Mouse (Mus musculus): ENCODE measurements around the gene Krt75. TPM values are rescaled to one million over a fixed set of nuclear protein-coding genes. Genes with fewer than 3 reads are reported as not detected.
"Not testable (repeated sequence)": the region's sequence is repeated elsewhere in the genome, so short reads cannot be mapped to it uniquely, and the experiment has no call there.

Gene Krt75
- polyA plus RNA-seq, 1 experiment from 2014 or later = 0.52 TPM

DNA sequence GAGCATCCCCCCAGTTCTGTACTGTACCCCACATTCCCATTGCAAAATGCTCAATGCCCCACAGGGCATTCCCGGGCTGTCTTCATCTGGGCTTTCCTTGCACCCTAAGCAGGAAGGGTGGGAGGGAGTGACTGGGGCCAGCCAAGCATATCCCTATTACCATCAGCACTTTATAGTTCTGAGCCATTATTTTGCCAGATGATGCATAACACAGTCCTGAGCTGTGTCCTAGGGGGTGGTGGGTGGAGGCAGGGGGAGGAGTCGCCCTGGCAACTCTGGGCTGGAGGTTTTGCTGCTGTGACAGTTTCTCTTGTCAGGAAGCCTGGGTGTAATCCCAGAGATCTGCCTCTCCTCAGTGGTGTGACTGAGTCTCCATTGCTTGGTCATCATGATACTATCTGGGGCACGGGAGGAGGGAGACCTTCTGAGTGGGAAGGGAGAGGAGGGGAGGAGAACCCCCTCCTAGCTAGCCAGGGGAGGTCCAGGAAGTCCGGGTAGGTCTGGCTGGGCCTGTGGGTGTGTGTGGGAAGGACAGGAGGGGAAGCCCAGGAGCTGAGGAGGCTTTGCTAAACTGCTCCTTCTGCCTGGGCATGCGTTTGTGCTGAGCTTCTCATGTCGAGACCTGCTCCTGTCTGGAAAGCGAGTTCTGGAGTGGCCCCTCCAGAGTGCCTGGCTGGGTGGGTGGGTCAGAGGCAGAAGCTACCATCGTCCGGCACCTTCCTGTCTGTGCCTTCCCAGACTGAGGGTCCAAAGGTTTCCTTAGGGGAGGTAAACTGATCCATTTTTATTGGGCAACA is 37.5 kb downstream of the Krt75 start:
- WGBS = 54% methylated on average over 9 of the region's 9 CpGs

DNA sequence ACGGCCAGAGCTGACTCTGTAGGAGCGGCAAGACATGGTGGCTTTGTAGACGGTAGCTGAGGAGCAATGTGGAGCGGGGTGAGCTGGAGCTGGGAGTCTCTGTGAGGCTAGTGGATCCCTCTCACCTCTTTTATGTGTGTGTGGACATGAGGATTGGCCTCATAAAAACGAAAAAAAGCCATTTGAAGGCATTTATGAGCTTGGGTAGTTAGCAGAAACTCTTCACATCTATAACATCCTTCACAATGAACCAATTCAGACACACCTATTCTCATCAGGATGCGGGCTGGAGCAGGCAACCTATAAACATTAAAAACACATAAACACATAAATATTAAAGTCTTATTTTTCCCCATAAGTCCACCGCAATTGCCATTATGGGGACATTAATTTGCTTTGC is 41.0 kb downstream of the Krt75 start, which contains the start of gene Krt84:
Gene Krt84, minus strand, starts transcription at position 101 of the 400 bp plus-strand sequence.
- 81% methylated on average over 7 of the region's 7 CpGs for WGBS
- no peak for ATAC-seq (ENCODE audit: insufficient number of reproducible peaks, insufficient read depth, low FRiP score, low read depth)

More for the DNA sequence above, 37.5 kb downstream of the Krt75 start:
- Histone ChIP-seq H3K27ac (ENCODE audit: low read length) (no peak overlapping the region; the same call in 1 of the 2 replicates), H3K36me3 (ENCODE audit: control insufficient read depth, insufficient read depth, low read length) (no peaks in the 10 kb centered on the region), H3K9ac (replicated peaks; ENCODE audit: low read depth, low read length) (no peak overlapping the region), H3K9me3 (ENCODE audit: control insufficient read depth, low read depth, low read length) (no peaks in the 10 kb centered on the region), H3K4me1 (ENCODE audit: control insufficient read depth, insufficient read depth, low read length) (peaks cover 13% of the 10 kb centered on the region; the same call in 1 of the 2 replicates), H3K27me3 (ENCODE audit: control insufficient read depth, insufficient read depth, low read length) (no peaks in the 10 kb centered on the region), H3K4me3 (ENCODE audit: low read depth, low read length) (no peak overlapping the region), H3K4me2 (replicated peaks; ENCODE audit: low read depth, low read length) (no peak overlapping the region)
- no peak for ATAC-seq (ENCODE audit: insufficient number of reproducible peaks, insufficient read depth, low FRiP score, low read depth)

GRCm38 (mm10) chr15:101522556-101523232 is 51.0 kb downstream of the Krt75 start:
- H3K9ac ChIP-seq (replicated peaks; ENCODE audit: low read depth, low read length) = no peak overlapping the region
- no peaks in the 10 kb centered on the region for H3K4me1 ChIP-seq (ENCODE audit: control insufficient read depth, insufficient read depth, low read length)
- H3K36me3 ChIP-seq (ENCODE audit: control insufficient read depth, insufficient read depth, low read length) = no peaks in the 10 kb centered on the region
- no peaks in the 10 kb centered on the region for H3K9me3 ChIP-seq (ENCODE audit: control insufficient read depth, low read depth, low read length)
- ATAC-seq (ENCODE audit: insufficient number of reproducible peaks, insufficient read depth, low FRiP score, low read depth) = no peak
- no peaks in the 10 kb centered on the region for H3K27me3 ChIP-seq (ENCODE audit: control insufficient read depth, insufficient read depth, low read length)
- H3K4me2 ChIP-seq (replicated peaks; ENCODE audit: low read depth, low read length) = no peak overlapping the region
- H3K4me3 ChIP-seq (ENCODE audit: low read depth, low read length) = no peak overlapping the region
- WGBS = 52% methylated on average over 4 of the region's 4 CpGs
- no peak overlapping the region for H3K27ac ChIP-seq (ENCODE audit: low read length)

More for the DNA sequence above, 41.0 kb downstream of the Krt75 start, which contains the start of gene Krt84:
- H3K9ac ChIP-seq (replicated peaks; ENCODE audit: low read depth, low read length) = no peak within 1 kb of the TSS
- no peaks in the 10 kb centered on the region for H3K27me3 ChIP-seq (ENCODE audit: control insufficient read depth, insufficient read depth, low read length)
- H3K9me3 ChIP-seq (ENCODE audit: control insufficient read depth, low read depth, low read length) = no peaks in the 10 kb centered on the region
- peaks cover 8% of the 10 kb centered on the region; the same call in 1 of the 2 replicates for H3K4me1 ChIP-seq (ENCODE audit: control insufficient read depth, insufficient read depth, low read length)
- H3K4me3 ChIP-seq (ENCODE audit: low read depth, low read length) = no peak within 1 kb of the TSS
- H3K4me2 ChIP-seq (replicated peaks; ENCODE audit: low read depth, low read length) = no peak within 1 kb of the TSS
- no peaks in the 10 kb centered on the region for H3K36me3 ChIP-seq (ENCODE audit: control insufficient read depth, insufficient read depth, low read length)
- no peak within 1 kb of the TSS for H3K27ac ChIP-seq (ENCODE audit: low read length)

DNA sequence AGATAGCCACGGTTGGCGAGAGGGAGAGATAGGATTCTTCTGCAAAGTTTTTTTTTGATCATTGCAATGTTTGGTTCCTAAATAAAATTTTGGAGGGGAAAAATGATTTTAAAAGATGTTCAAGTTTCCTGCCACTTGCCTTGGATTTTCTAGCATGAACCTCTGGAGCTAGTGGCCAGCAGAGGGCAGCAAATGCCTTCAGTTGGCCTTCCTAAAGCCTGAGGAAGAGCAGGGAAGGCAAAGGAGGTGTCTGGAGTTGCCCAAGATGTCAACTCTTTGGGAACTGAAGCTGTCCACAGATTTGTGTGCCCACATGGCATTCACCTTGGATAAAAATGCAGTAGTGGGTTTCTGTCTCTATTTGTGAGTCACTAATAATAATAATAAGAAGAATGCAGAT is 53.9 kb downstream of the Krt75 start:
- H3K9me3 ChIP-seq (ENCODE audit: control insufficient read depth, low read depth, low read length) = no peaks in the 10 kb centered on the region
- WGBS = 20% methylated on average over 2 of the region's 2 CpGs
- no peak overlapping the region for H3K4me2 ChIP-seq (replicated peaks; ENCODE audit: low read depth, low read length)
- H3K27ac ChIP-seq (ENCODE audit: low read length) = no peak overlapping the region
- H3K9ac ChIP-seq (replicated peaks; ENCODE audit: low read depth, low read length) = no peak overlapping the region
- ATAC-seq (ENCODE audit: insufficient number of reproducible peaks, insufficient read depth, low FRiP score, low read depth) = no peak
- H3K4me1 ChIP-seq (ENCODE audit: control insufficient read depth, insufficient read depth, low read length) = no peaks in the 10 kb centered on the region
- no peak overlapping the region for H3K4me3 ChIP-seq (ENCODE audit: low read depth, low read length)
- H3K36me3 ChIP-seq (ENCODE audit: control insufficient read depth, insufficient read depth, low read length) = no peaks in the 10 kb centered on the region
- H3K27me3 ChIP-seq (ENCODE audit: control insufficient read depth, insufficient read depth, low read length) = no peaks in the 10 kb centered on the region

DNA sequence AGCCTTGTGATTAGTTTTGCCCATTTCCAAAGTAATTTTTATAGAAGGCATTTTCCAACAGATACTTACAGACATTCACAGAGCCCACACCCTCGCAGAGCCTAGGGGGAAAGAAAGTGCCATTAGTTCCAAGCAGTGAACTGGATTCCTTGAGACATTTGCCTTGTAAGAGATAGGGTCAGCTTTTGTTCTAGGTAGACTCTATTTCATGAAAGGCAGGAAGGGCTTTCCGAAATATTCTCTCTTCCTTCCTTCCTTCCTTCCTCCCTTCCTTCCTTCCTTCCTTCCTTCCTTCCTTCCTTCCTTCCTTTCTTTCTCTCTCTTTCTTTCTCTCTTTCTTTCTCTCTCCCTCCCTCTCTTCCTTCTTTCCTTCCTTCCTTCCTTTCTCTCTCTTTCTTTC is 56.5 kb downstream of the Krt75 start, which contains the start of gene Gm49425:
Gene Gm49425, minus strand, starts transcription at position 101 of the 400 bp plus-strand sequence.
- H3K27me3 ChIP-seq (ENCODE audit: control insufficient read depth, insufficient read depth, low read length); H3K9ac ChIP-seq (replicated peaks; ENCODE audit: low read depth, low read length); H3K4me2 ChIP-seq (replicated peaks; ENCODE audit: low read depth, low read length); H3K4me1 ChIP-seq (ENCODE audit: control insufficient read depth, insufficient read depth, low read length); H3K27ac ChIP-seq (ENCODE audit: low read length); H3K9me3 ChIP-seq (ENCODE audit: control insufficient read depth, low read depth, low read length); H3K4me3 ChIP-seq (ENCODE audit: low read depth, low read length); ATAC-seq (ENCODE audit: insufficient number of reproducible peaks, insufficient read depth, low FRiP score, low read depth); H3K36me3 ChIP-seq (ENCODE audit: control insufficient read depth, insufficient read depth, low read length): not testable (repeated sequence)
- 71% methylated on average over 2 of the region's 2 CpGs for WGBS

Small RNAs within 50 kb of the gene (microRNA-seq; reads per million reads assigned to microRNA genes)
- gene Gm44393 (not detected), gene Gm44460 (not detected)

Other genes with a start within 250 kb of the Krt75 start
- gene Krt80, start 203.7 kb downstream of the Krt75 start, polyA plus RNA-seq (2014; fragmentation: Nextera tagmentation; extraction: Ambion mirVana) = 2.4 and 4.0 TPM in 2 replicates
- gene Krt7, start 162.9 kb downstream of the Krt75 start, polyA plus RNA-seq (2014; fragmentation: Nextera tagmentation; extraction: Ambion mirVana) = 131 and 148 TPM in 2 replicates
- gene Krt87, start 135.1 kb downstream of the Krt75 start, polyA plus RNA-seq (2014; fragmentation: Nextera tagmentation; extraction: Ambion mirVana) = 0.10 and 0.11 TPM in 2 replicates
- gene Krt88, start 126.2 kb downstream of the Krt75 start, polyA plus RNA-seq (2014; fragmentation: Nextera tagmentation; extraction: Ambion mirVana) = not detected in 2 replicates
- gene Krt81, start 110.2 kb downstream of the Krt75 start, polyA plus RNA-seq (2014; fragmentation: Nextera tagmentation; extraction: Ambion mirVana) = not detected in 2 replicates
- gene Krt86, start 100.4 kb downstream of the Krt75 start, polyA plus RNA-seq (2014; fragmentation: Nextera tagmentation; extraction: Ambion mirVana) = not detected in 2 replicates
- gene Krt83, start 82.4 kb downstream of the Krt75 start, polyA plus RNA-seq (2014; fragmentation: Nextera tagmentation; extraction: Ambion mirVana) = not detected in 2 replicates
- not detected in 2 replicates for gene Gm49425, start 56.6 kb downstream of the Krt75 start, polyA plus RNA-seq (2014; fragmentation: Nextera tagmentation; extraction: Ambion mirVana)
- gene Krt84, start 41.1 kb downstream of the Krt75 start, polyA plus RNA-seq (2014; fragmentation: Nextera tagmentation; extraction: Ambion mirVana) = not detected in 2 replicates
- not detected in 2 replicates for gene Krt82, start 23.2 kb downstream of the Krt75 start, polyA plus RNA-seq (2014; fragmentation: Nextera tagmentation; extraction: Ambion mirVana)
- gene Krt90, start 11.0 kb downstream of the Krt75 start, polyA plus RNA-seq (2014; fragmentation: Nextera tagmentation; extraction: Ambion mirVana) = 0.22 TPM in 1 of 2 replicates, not detected in the other
- gene Gm5414, start 54.3 kb upstream of the Krt75 start, polyA plus RNA-seq (2014; fragmentation: Nextera tagmentation; extraction: Ambion mirVana) = not detected in 2 replicates
- not detected in 2 replicates for gene Gm5478, start 73.5 kb upstream of the Krt75 start, polyA plus RNA-seq (2014; fragmentation: Nextera tagmentation; extraction: Ambion mirVana)
- not detected in 2 replicates for gene Krt6b, start 106.4 kb upstream of the Krt75 start, polyA plus RNA-seq (2014; fragmentation: Nextera tagmentation; extraction: Ambion mirVana)
- 16.8 and 25.8 TPM in 2 replicates for gene Krt6a, start 120.4 kb upstream of the Krt75 start, polyA plus RNA-seq (2014; fragmentation: Nextera tagmentation; extraction: Ambion mirVana)
- gene Krt5, start 139.0 kb upstream of the Krt75 start, polyA plus RNA-seq (2014; fragmentation: Nextera tagmentation; extraction: Ambion mirVana) = 50.0 and 65.6 TPM in 2 replicates
- not detected in 2 replicates for gene Krt71, start 169.2 kb upstream of the Krt75 start, polyA plus RNA-seq (2014; fragmentation: Nextera tagmentation; extraction: Ambion mirVana)
- not detected in 2 replicates for gene Krt72, start 212.6 kb upstream of the Krt75 start, polyA plus RNA-seq (2014; fragmentation: Nextera tagmentation; extraction: Ambion mirVana)
- gene Krt73, start 228.4 kb upstream of the Krt75 start, polyA plus RNA-seq (2014; fragmentation: Nextera tagmentation; extraction: Ambion mirVana) = not detected in 2 replicates
- gene Krt2, start 244.3 kb upstream of the Krt75 start, polyA plus RNA-seq (2014; fragmentation: Nextera tagmentation; extraction: Ambion mirVana) = not detected in 2 replicates

Measured in stomach, embryonic 14.5 days (tissue).